Mouse (Mus musculus) ovary, adult 18-20 months (tissue): ENCODE measurements around the gene Pdk2.

Source experiments
- DNase-seq: peaks from one replicate; pipeline ENCODE4 v3.0.0; 2022; ENCODE audit warnings: low spot score, mixed read lengths

Pdk2 gene

DNA sequence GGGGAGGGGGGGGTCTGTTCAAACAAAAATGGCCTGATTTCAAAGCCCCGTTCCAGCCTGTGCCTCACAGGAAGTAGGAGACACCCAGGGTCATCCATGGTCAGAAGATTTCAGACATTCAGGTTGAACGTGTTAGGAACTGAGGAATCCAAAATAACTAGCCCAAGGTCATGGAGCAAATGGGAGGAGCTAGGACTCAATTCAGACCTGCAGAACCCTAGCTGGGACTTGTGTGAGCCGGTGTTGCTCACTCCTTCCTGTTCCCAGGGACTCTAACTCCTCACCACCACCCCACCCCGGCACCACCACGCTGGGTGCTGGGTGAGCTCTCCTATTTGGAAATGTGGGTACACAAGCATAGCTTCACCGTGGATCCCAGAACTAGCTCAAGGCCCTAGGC is 53.8 kb downstream of the Pdk2 start:
- no peak for DNase-seq

GRCm38 (mm10) chr11:94986435-94986834 is 54.7 kb downstream of the Pdk2 start:
- no peak for DNase-seq

- no peak for DNase-seq
These were observed 55.3 kb downstream of the Pdk2 start for GRCm38 (mm10) chr11:94985822-94986221.

DNA sequence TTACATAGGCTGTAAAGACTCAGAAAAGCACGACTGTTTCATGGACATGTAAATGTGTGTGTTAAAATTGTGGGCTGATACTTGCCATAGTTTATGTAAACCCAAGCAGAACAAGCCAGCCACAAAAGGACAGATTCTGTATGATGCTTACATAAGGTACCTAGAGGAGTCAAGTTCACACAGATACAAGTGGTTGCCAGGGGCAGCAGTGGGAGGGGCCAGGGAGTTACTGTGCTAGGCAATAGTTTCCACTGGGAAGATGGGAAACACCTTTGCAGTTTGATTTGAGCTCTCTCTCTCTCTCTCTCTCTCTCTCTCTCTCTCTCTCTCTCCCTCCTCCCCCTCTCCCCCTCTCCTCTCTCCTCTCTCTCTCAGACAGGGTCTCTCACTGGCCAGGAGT is 56.0 kb downstream of the Pdk2 start:
- DNase-seq, result no peak

DNA sequence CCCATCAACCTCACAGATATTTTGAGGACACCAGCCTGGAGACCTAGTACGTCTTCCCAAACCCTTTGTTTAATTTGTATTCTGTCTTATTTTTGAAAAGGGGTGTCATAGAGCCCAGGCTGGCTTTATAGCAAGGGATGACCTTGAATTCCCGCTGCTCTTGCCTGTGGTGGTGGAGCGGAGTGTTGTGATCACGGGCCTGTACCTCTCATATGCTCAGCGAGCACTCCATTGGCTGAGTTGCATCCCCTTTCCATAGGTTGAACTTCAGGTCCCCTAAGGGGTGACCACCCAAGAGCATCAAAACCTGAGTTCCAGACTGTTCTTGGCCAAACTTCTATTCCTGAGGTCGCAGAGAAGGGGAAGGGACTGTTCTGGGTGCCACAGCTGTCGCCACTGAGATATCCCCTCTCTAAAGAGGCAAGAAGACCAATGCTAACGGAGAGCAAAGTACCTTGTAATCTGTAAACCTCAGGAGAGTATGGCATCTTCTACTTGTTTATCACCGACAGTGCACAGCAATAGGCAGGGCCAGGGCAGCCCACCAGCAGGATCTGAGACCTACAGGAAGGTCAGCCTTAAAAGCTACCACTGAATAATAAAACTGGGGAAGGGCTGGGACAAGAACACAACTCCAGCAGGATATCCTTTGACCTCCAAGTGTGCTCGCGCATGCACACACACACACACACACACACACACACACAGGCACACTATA is 61.5 kb downstream of the Pdk2 start:
- no peak for DNase-seq

- DNase-seq, result peak; percentile 92
These were observed 62.2 kb downstream of the Pdk2 start for GRCm38 (mm10) chr11:94978947-94979346.

- DNase-seq, result no peak
These were observed 62.8 kb downstream of the Pdk2 start for GRCm38 (mm10) chr11:94978178-94978915.
